Mouse (Mus musculus) embryonic stem cell, embryonic (primary cell): ENCODE measurements at regions not wholly inside any gene's neighbourhood (a gene's known extent, or its start where the extent isn't known, plus 50 kb on each side); places are given as distances from the start of the nearest gene placed in this dataset.
"Not testable (repeated sequence)": the region's sequence is repeated elsewhere in the genome, so short reads cannot be mapped to it uniquely, and the experiment has no call there.

Source experiments
- CTCF ChIA-PET, 4 experiments: fragments of 300-600 bp in 2 of 4; fragments of 350-600 bp in 2 of 4; sonication (Branson Sonifier 250); formaldehyde crosslinking; loops; one replicate each; lab custom pipeline; 2022; ENCODE audit warnings: inconsistent platforms in 2 of 4; lab: Charles Lee
- POLR2A ChIA-PET, 4 experiments: fragments of 300-600 bp in 2 of 4; fragments of 350-600 bp in 2 of 4; sonication (Branson Sonifier 250); formaldehyde crosslinking; loops; one replicate each; lab custom pipeline; 2022; ENCODE audit warnings: antibody characterized with exemption in 4 of 4, inconsistent platforms in 1 of 4; lab: Charles Lee

GRCm38 (mm10) chr9:85920745-85921614 lies 78.8 kb downstream of the Tpbg start:
- ChIA-PET POLR2A (no interaction called here), CTCF (no interaction called here)

- ChIA-PET POLR2A (no interaction called here), CTCF (no interaction called here)
These were observed 83.1 kb downstream of the Tpbg start for GRCm38 (mm10) chr9:85925259-85925658.

DNA sequence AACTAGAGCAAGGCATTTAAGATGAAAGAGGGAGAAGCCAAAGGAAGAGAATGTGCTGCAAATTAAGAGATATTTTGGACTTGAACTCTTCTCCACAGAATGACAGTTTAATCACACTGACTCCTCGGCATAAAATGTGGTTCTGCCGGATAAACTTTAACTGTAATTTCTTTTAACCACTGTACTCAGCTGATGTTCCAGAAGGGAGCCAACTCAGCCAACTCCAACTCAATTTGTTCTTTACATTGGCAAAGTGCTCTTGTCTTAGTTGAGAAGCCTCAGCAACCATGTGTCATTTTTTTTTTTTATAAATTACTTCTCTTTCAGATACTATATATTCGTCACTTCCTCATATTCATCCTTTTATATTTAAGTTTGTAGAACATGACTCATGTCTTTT lies 90.0 kb downstream of the Tpbg start:
- ChIA-PET POLR2A (no interaction called here), CTCF (no interaction called here)

DNA sequence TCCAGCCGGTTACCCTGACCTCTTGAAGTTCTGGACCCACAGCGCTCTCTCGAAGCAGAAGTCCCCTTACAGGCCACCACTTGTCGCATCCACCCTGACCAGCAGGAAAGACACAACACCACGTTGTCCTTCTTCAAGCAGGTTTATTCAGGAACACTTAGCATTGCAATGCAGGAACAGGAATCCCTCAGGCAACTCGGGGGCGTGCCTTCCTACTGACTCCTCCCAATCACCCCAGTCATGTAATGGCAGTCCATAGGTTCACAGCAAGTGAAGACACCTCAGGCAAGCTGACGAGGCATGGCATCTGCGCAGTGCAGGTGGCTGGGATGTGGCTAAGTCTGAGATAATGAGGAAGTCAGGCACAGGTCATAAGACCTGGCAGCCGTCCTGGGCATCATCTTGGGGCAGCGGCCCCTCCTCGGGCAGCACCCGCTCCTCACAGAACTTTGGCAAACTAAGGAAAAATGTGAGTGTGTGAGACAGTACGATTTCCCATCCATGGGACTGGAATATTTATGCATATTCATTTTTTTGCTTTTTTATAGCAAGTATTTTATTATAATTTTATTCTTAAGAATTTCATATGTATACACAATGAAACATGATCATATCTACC lies 101.0 kb downstream of the Tpbg start:
- CTCF ChIA-PET: interaction anchor here in 1 of 4 experiments (0.6 kb wide), 1 partner anchor 111 kb away, joined by 3 read pairs; no protein-coding TSS in a partner anchor
- POLR2A ChIA-PET: not testable (repeated sequence)

DNA sequence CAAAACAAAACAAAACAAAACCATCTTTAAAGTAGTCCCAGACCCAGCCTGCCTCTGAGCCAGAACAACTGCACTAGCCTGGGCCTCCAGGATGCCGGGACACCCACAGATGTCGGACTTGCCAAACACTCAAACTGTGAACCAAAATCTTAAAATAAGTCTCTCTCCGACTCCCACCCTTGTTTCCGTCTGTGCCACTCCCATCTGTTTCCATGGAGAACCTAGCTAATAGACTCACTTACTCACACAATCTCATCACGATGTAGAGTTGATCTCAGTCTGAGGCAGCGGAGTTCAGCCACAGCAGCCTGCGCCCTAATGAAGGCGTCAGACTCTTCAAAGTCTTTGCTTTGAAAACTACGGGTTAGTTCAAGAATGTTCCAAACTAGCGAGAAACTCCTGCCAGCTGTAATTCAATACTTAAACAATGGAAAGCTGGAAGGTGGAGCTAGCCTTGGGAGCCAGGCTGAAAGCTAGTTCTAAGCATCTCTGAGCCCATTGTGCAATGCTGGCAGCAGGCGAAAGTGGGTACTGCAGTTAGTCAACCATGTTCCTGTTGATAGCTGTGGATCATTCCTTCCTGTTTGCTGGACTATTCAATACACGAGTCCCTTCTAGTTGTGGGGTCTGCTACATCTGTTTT lies 106.4 kb downstream of the Tpbg start:
- POLR2A ChIA-PET: no interaction called here
- CTCF ChIA-PET: interaction anchor here in 1 of 4 experiments (0.6 kb wide), 1 partner anchor 516 kb away, joined by 3 read pairs; the partner anchor contains the start of gene Ube2cbp

DNA sequence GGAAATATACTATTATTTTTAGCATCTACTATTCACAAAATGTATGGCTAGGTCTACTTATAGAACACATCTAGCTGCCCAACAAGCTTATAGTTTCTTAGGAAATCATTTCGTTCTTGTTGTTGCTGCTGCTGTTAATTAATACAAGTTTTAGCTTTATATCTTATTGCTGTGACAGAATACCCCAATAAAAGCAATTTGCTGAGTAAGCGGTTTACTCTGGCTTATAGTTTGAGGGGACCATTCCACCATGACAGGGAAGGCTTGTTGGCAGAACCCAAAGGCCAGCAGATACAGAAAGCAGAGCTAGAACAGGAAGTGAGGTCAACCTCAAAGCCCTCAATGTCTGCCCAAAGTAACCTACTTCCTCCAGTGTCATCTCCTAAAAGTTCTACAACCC lies 109.6 kb downstream of the Tpbg start:
- POLR2A ChIA-PET: no interaction called here
- CTCF ChIA-PET: no interaction called here

DNA sequence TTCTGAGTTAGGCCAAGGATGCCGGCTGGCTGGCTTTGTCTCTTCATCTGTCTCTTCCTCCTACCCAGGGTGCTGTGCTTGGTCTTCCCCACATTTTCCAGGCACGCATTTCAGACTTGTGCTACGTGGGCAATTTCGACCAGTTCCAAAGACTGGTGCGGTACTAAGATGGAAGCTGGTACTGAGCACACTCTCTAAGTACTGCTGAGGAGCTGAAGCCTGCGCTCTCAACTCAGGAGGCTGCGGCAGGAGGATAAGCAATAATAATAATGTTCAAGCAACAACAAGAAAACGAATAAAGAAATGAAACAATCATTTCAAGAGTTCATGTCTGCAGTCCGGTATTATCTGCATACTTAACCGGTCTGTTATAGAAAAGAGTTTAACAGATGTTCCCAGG lies 127.9 kb downstream of the Tpbg start:
- ChIA-PET POLR2A (interaction anchor here in 1 of 4 experiments (1.1 kb wide), 1 partner anchor 11 kb away, joined by 3 read pairs; no protein-coding TSS in a partner anchor), CTCF (interaction anchor here in 1 of 4 experiments (0.6 kb wide), 1 partner anchor 94 kb away, joined by 6 read pairs; no protein-coding TSS in a partner anchor)

GRCm38 (mm10) chr9:85981428-85981827 lies 139.2 kb downstream of the Tpbg start:
- CTCF ChIA-PET: no interaction called here
- POLR2A ChIA-PET: interaction anchor here in 1 of 4 experiments (0.8 kb wide), 1 partner anchor 11 kb away, joined by 3 read pairs; no protein-coding TSS in a partner anchor

DNA sequence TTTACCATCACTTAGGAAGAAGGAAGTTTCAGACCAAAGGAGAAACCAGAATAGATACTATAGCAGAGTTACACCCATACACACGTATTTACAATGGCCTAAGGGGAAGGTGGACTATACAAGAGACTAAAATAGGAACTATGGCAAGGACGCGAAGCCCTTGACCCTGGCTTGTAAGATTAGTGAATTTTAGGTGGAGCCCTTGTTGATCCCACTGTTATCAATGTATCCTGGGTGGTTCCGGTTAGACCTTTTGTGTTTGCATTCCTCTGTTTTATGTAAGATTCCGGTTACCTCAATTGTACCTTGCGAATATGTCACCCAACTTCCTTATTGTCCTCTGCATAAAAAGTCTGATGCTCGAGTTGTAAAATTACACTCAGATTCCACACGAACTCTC lies 141.3 kb downstream of the Tpbg start:
- POLR2A ChIA-PET, CTCF ChIA-PET: not testable (repeated sequence)

- CTCF ChIA-PET: no interaction called here
- POLR2A ChIA-PET: no interaction called here
These were observed 143.5 kb downstream of the Tpbg start for GRCm38 (mm10) chr9:85985671-85986070.

DNA sequence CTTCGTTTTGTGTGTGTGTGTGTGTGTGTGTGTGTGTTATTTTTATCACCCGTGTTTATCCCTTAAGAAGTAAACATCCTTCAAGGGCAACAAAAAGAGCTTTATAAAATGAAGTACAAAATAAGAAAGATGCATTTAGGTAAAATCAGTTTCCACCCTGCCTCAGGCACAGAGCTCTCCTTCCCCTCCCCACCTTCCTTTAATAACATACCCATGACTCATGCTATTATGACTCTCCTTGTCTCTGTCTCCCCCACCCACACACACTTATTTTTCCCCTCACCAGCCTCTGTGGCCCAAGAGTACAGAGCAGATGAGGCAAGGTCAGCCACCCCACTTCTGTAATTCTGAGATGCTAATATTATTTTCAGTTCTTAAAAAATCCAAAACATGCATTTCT lies 144.0 kb downstream of the Tpbg start:
- CTCF ChIA-PET: interaction anchor here in 1 of 4 experiments (0.6 kb wide), 1 partner anchor 101 kb away, joined by 3 read pairs; no protein-coding TSS in a partner anchor
- POLR2A ChIA-PET: no interaction called here

DNA sequence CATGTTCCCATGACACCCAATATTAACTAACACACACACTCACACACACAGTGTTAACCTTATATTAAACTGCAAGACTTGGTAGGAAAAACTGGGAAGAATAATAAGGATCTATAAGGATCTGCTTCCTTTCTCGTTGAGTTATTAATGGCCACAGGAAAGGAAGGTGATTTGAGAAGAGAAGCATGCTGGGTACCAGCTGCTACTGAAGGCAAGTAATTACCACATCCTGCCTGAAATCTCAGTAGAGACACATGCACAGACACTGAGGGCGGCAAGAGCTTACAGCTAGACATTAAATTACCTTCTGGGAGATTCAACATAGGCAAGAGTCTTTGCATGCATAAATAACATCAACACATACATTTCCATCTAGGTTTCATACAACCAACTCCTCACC lies 160.8 kb downstream of the Tpbg start:
- POLR2A ChIA-PET: no interaction called here
- CTCF ChIA-PET: no interaction called here

- POLR2A ChIA-PET: no interaction called here
- CTCF ChIA-PET: no interaction called here
These were observed 169.5 kb downstream of the Tpbg start for GRCm38 (mm10) chr9:86011661-86012060.

- POLR2A ChIA-PET: interaction anchor here in 1 of 4 experiments (1.6 kb wide), 1 partner anchor 18 kb away, joined by 4 read pairs; no protein-coding TSS in a partner anchor
- CTCF ChIA-PET: no interaction called here
These were observed 173.7 kb downstream of the Tpbg start for GRCm38 (mm10) chr9:86015841-86016240.

DNA sequence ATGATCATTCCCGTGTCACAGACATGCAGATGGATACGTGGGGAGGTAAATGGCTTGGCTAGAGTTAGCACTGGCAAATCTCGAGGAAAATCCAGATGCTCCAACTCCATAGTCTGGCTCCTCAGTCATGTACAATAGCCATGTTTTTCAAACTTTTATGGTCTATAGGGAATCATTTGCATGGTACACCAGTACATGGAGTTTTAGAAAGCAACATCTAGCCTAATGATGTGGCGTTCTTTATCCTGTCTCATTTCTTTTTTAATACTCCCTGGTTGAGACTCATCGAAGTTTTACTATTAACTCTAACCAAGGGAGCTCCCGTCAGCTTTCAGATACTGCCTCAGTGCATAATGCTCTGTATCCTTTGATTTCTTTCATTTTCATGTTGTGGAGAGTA lies 178.0 kb downstream of the Tpbg start:
- ChIA-PET POLR2A (no interaction called here), CTCF (no interaction called here)

DNA sequence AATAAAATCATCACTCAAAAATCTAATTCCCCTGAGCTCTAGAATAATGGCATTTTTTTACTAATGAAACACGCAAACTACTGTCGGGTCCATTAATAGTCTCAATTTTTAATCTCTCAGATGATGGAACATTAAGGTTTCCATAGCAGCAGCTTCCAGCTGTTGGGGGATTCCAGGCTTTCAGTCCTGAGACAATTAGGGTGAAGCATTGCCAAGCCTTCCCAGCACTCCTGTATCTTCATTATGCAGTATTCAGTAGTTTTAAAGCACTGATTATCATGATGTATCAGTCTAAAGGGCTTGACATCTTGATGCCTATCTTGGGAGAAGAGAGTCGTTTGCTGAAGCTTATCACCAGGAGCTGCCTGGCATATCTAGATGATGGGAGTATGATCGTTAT lies 178.6 kb downstream of the Tpbg start:
- ChIA-PET CTCF (interaction anchor here in 1 of 4 experiments (0.6 kb wide), 1 partner anchor 1387 kb away, joined by 4 read pairs; no protein-coding TSS in a partner anchor), POLR2A (interaction anchor here in 1 of 4 experiments (0.6 kb wide), 1 partner anchor 364 kb away, joined by 4 read pairs; no protein-coding TSS in a partner anchor)

- ChIA-PET CTCF (no interaction called here), POLR2A (no interaction called here)
These were observed 188.6 kb downstream of the Tpbg start for GRCm38 (mm10) chr9:86030738-86031137.

DNA sequence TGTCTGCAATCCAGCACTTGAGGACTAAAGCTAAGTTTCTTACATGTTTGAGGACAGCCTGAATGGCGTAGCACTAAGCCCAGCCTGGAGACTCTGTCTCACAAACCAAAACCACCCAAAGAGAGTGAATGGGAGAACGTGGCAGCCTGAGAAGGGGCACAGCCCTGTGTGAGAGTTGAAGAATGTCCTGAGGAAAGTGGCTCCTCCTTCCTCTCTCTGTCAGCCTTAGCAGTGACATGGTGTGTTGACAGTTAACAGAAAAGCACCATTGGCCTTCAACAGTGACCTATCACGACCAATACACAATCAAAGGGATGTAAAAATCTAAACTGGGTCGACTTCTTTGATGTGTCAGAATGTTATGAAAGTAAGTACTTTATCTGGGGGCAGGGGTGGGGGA lies 201.9 kb downstream of the Tpbg start:
- CTCF ChIA-PET: no interaction called here
- POLR2A ChIA-PET: interaction anchor here in 1 of 4 experiments (0.7 kb wide), 1 partner anchor 201 kb away, joined by 4 read pairs; no protein-coding TSS in a partner anchor

DNA sequence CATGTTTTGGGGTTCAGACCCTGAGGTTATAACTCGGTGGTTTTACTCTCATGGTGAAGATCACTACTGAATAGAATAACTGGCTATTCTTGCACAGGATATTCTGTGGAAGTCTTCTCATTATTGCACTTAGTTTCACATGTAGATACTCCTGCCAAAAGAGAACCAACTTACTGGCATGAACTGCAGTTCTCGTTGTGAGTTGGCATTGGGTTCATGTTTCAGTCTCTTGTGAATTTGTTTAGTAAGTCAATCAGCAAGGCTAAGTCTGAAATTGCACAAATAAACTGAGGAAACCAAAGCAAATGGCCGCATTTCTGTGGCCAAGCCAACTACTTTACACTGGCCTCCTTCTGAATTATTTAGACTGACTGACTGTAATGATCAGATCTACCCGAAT lies 215.9 kb downstream of the Tpbg start:
- ChIA-PET CTCF (no interaction called here), POLR2A (no interaction called here)
